Mouse (Mus musculus): ENCODE data around the gene Kif19a.

GRCm38 (mm10) chr11:114821325-114821724 is 56.1 kb downstream of the Kif19a start:
- no peak for TF ChIP-seq GATA1 (IDR thresholded peaks at IDR 0.05; ENCODE audit: low read length)
- TF ChIP-seq TAL1 (IDR thresholded peaks at IDR 0.05; ENCODE audit: low read length): no peak

Measured in erythroblast, embryonic 14.5 days (primary cell).